Mouse (Mus musculus) lung, embryonic 16.5 days (tissue): ENCODE measurements at regions not wholly inside any gene's neighbourhood (a gene's known extent, or its start where the extent isn't known, plus 50 kb on each side); places are given as distances from the start of the nearest gene placed in this dataset.

Experiments used
- ATAC-seq: fragments of 200-750 bp; cut with Nextera tagmentation; 2 replicates; pipeline ENCODE4 v1.8.0; 2017; ENCODE audit warnings: low read depth, mild to moderate bottlenecking, moderate library complexity
- H3K27ac ChIP-seq: fragments of 300-500 bp; sonication (generic); 2 replicates; pipeline ENCODE4 v1.5.1; 2014; ENCODE audit warnings: mild to moderate bottlenecking, control low read depth, low read length
- H3K27me3 ChIP-seq: fragments of 300-500 bp; sonication (generic); 2 replicates; pipeline ENCODE4 v1.6.1; 2014; ENCODE audit warnings: low read depth, low read length, mixed read lengths; ENCODE audit not compliant: control insufficient read depth, insufficient read depth
- H3K36me3 ChIP-seq: fragments of 300-500 bp; sonication (generic); 2 replicates; pipeline ENCODE4 v1.6.1; 2014; ENCODE audit warnings: low read length; ENCODE audit not compliant: control insufficient read depth, insufficient read depth
- H3K4me1 ChIP-seq: fragments of 300-500 bp; sonication (generic); replicated peaks from 2 replicates; pipeline ENCODE4 v1.6.1; 2014; ENCODE audit warnings: low read length, mixed read lengths; ENCODE audit not compliant: control insufficient read depth, insufficient read depth
- H3K4me2 ChIP-seq: fragments of 300-500 bp; sonication (generic); 2 replicates; pipeline ENCODE4 v1.6.1; 2014; ENCODE audit warnings: low read depth, low read length, control low read depth
- H3K4me3 ChIP-seq: fragments of 300-500 bp; sonication (generic); 2 replicates; pipeline ENCODE4 v1.5.1; 2014; ENCODE audit warnings: mild to moderate bottlenecking, low read length, control low read depth
- H3K9ac ChIP-seq: fragments of 300-500 bp; sonication (generic); 2 replicates; pipeline ENCODE4 v1.6.1; 2014; ENCODE audit warnings: low read length, control low read depth
- H3K9me3 ChIP-seq: fragments of 300-500 bp; sonication (generic); 2 replicates; pipeline ENCODE4 v1.6.1; 2016; ENCODE audit warnings: low read length; ENCODE audit not compliant: control insufficient read depth
- WGBS: fragments of 180-500 bp; shearing (Covaris S2); extraction: QIAGEN DNeasy Blood & Tissue Kit; methylation state at CpG from one replicate; pipeline ENCODE4 v1.1.7; 2014; 5-methylcytosine and 5-hydroxymethylcytosine counted together

DNA sequence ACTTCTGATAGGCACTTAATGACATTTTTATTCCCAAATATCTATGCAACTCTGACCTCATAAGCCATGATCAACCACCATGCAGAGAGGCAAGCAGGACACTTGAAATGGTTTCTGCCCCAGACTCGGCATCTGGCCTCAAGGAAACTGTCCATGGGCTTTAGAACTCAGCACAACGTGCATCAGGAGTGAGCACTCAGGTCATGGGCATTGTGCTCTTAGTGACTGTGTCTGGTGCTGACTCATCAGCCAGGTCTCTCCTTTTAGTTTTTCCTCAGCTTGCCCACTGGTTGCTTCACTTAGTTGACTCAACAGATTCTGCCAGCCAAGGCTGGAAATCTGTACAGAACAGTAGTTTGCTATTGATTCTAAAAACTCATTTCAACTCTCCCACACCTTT lies 251.1 kb downstream of the Rwdd3 start:
- no peaks in the 10 kb centered on the region for H3K27me3 ChIP-seq
- no peak overlapping the region for H3K27ac ChIP-seq
- H3K9ac ChIP-seq, result no peak overlapping the region
- H3K4me3 ChIP-seq, result no peak overlapping the region
- 79% methylated on average over 2 of the region's 2 CpGs for WGBS
- no peak for ATAC-seq
- no peak overlapping the region for H3K4me2 ChIP-seq
- H3K9me3 ChIP-seq, result no peaks in the 10 kb centered on the region
- no peaks in the 10 kb centered on the region for H3K36me3 ChIP-seq
- no peaks in the 10 kb centered on the region for H3K4me1 ChIP-seq

DNA sequence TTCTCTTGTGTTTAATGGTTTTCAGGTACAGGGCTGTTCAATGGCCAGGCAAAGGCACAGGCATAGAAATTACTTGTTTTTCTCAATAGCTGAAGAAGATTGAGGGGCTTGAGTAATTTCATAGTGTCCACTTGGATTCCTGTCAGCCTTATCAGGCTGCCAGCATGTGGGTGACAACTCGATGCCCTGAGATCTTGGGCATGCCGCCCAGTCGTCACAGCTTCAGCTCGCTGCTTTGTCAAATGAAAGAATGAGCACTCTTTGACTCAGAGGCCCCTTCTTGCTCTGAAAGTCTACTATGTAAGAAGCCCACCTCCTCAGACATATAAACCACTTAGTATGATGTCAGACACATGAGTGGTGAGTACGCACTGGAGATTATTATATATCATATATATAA lies 272.6 kb downstream of the Rwdd3 start:
- Histone ChIP-seq H3K4me1 (no peaks in the 10 kb centered on the region), H3K9ac (no peak overlapping the region), H3K27me3 (no peaks in the 10 kb centered on the region), H3K27ac (no peak overlapping the region), H3K4me3 (no peak overlapping the region), H3K4me2 (no peak overlapping the region), H3K9me3 (no peaks in the 10 kb centered on the region), H3K36me3 (no peaks in the 10 kb centered on the region)
- 72% methylated on average over 5 of the region's 5 CpGs for WGBS
- no peak for ATAC-seq

DNA sequence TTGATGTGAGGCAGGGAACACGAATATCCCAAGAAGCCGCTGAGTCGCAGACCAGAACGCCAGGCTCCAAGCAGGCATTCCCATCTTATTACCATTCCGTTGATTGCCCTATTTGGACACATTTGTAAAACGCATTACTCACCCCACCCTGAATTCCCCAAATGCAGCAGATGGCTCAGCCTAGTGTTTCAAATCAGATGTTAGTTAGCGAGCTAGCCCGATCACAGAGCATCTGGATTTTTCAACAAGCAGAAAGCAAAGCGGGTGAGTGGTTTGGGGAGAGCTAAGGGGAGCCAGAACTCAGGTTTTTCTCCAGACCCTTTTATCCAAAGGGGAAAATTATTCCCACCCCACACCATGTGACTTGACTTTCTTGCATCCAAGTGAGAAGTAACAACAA lies 273.2 kb downstream of the Rwdd3 start:
- no peaks in the 10 kb centered on the region for H3K27me3 ChIP-seq
- H3K9me3 ChIP-seq, result no peaks in the 10 kb centered on the region
- no peaks in the 10 kb centered on the region for H3K36me3 ChIP-seq
- WGBS, result 84% methylated on average over 9 of the region's 9 CpGs
- no peak for ATAC-seq
- H3K4me3 ChIP-seq, result no peak overlapping the region
- H3K9ac ChIP-seq, result no peak overlapping the region
- H3K27ac ChIP-seq, result no peak overlapping the region
- no peak overlapping the region for H3K4me2 ChIP-seq
- H3K4me1 ChIP-seq, result no peaks in the 10 kb centered on the region

DNA sequence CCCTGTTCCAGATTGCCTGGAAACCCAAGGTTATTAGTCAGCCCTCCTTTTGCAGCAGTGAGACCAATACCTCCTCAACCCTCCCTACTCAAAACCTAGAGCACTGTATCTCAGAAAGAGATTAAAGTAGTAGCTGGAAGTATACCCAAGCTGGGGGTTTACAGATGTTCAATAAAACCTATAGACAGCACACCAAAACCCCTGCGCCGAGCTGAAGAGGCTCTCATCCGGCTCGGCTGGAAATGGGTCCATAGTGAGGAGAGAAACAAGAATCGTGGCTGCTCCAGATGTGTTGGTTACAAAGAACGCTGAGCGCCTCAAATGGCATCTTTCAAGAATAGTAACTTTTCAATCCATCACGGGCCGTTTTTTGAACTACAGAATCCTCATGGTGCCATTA lies 273.7 kb downstream of the Rwdd3 start:
- Histone ChIP-seq H3K4me1 (no peaks in the 10 kb centered on the region), H3K4me2 (no peak overlapping the region), H3K27me3 (no peaks in the 10 kb centered on the region), H3K4me3 (no peak overlapping the region), H3K27ac (no peak overlapping the region), H3K36me3 (no peaks in the 10 kb centered on the region), H3K9ac (no peak overlapping the region), H3K9me3 (no peaks in the 10 kb centered on the region)
- 92% methylated on average over 9 of the region's 9 CpGs for WGBS
- ATAC-seq, result no peak

DNA sequence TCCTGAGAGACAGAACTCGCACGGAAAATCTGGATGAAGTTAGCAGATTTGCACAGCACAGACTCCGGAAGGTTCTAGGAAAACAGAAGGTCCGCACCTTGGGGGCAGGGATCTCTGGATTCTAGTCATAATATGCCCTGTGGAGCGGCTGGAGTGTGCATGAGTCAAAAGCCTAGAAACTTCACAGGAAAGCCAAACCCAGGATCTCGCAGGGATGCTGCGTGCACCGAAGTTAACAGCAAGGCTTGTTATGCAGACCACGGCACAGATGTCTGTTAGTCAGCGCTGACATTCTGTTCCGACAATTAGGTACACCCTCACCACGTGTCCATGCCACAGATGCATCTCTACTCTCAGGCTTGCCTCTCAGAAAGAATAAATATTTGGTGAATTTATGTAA lies 274.3 kb downstream of the Rwdd3 start:
- Histone ChIP-seq H3K27ac (no peak overlapping the region), H3K9ac (no peak overlapping the region), H3K4me3 (no peak overlapping the region), H3K4me2 (no peak overlapping the region), H3K4me1 (no peaks in the 10 kb centered on the region), H3K36me3 (no peaks in the 10 kb centered on the region), H3K9me3 (no peaks in the 10 kb centered on the region), H3K27me3 (no peaks in the 10 kb centered on the region)
- 86% methylated on average over 12 of the region's 12 CpGs for WGBS
- ATAC-seq, result no peak

DNA sequence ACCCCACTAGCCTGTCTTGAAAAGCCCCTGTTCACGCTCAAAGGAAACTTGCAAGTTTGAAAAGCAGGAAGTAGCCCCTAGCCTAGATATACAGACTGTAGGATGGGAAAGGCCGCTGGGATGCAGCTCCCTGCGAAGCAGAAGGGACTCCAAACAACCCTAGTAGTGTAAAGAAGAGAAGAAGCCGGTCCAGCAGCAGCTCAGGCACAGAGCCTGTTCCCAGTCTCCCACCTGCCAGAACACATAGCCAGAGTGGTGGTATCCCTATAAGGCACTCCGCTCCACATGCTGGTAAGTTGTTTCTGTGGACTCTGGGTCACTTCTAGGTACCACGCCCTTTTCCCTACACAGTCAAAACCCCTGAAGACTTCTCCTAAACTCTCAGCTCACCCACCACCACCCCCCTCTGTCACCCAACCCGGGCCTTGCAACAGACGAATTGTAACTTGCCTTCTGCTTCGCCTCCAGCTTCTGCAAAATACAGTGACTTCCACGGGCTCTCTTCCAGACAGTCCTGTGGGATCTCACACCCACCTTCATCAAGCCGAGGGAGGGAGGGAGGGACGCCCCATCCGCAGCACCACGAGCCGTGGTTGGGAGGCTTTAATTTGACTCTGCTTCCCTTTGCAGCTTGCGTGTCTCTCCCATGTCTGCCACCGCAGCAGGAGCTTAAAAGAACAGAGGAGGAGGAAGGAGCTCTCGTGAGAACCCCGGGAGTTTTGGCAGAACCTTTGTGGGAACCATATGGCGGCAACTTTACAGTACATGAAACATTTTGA lies 285.2 kb downstream of the Rwdd3 start:
- ATAC-seq, result 0 out of 2 replicates have a peak, but pooled peaks have one; percentile 36
- Histone ChIP-seq H3K9ac (no peak overlapping the region), H3K4me1 (no peaks in the 10 kb centered on the region), H3K9me3 (no peaks in the 10 kb centered on the region), H3K4me2 (peak overlapping the region; percentile 34; the same call in 1 of the 2 replicates), H3K27me3 (no peaks in the 10 kb centered on the region), H3K27ac (no peak overlapping the region), H3K4me3 (no peak overlapping the region), H3K36me3 (no peaks in the 10 kb centered on the region)
- 39% methylated on average over 20 of the region's 20 CpGs for WGBS

DNA sequence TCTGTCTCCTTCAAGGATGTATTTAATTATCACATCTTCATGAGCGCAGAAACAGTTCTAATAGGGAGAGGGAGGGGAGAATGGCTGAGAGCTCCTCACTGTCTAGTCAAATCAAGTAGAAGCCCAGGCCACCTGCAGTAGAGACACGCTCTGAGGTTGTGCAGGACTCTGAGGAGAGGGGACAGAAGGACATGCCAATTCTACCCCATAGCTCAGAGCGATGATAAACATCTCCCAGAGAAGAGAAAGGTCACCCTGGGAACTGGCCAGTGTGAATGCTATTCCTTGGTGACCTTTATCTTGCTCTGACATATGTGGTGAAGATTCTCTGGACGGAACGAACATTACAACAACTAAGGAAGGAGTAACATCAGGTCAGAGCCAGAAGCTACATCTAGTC lies 286.1 kb downstream of the Rwdd3 start:
- no peak overlapping the region for H3K4me2 ChIP-seq
- H3K27me3 ChIP-seq, result no peaks in the 10 kb centered on the region
- no peak overlapping the region for H3K9ac ChIP-seq
- no peak for ATAC-seq
- no peaks in the 10 kb centered on the region for H3K9me3 ChIP-seq
- H3K27ac ChIP-seq, result no peak overlapping the region
- no peaks in the 10 kb centered on the region for H3K4me1 ChIP-seq
- 81% methylated on average over 5 of the region's 5 CpGs for WGBS
- H3K4me3 ChIP-seq, result no peak overlapping the region
- no peaks in the 10 kb centered on the region for H3K36me3 ChIP-seq

DNA sequence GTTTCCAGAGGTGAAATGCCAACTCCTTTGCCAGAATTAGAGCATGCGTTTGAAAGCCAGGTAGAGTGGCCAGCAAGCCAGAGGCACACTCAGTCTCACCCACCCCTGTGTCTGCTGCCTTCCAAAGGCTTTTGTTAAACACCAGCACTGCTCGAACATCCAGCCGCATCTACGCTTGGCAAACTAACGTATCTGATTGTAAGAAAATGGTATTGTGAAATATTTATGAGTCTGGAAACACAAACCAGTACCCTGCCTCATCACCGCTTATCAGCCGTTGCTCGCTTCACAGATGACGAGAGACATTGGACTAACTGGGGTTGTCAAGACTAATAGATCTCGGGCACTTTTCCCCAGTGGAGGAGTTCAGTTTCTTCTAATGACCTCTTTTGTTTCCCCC lies 287.3 kb downstream of the Rwdd3 start:
- Histone ChIP-seq H3K4me3 (no peak overlapping the region), H3K27me3 (no peaks in the 10 kb centered on the region), H3K36me3 (no peaks in the 10 kb centered on the region), H3K4me1 (no peaks in the 10 kb centered on the region), H3K9me3 (no peaks in the 10 kb centered on the region), H3K4me2 (no peak overlapping the region), H3K9ac (no peak overlapping the region), H3K27ac (no peak overlapping the region)
- no peak for ATAC-seq
- 60% methylated on average over 10 of the region's 10 CpGs for WGBS

DNA sequence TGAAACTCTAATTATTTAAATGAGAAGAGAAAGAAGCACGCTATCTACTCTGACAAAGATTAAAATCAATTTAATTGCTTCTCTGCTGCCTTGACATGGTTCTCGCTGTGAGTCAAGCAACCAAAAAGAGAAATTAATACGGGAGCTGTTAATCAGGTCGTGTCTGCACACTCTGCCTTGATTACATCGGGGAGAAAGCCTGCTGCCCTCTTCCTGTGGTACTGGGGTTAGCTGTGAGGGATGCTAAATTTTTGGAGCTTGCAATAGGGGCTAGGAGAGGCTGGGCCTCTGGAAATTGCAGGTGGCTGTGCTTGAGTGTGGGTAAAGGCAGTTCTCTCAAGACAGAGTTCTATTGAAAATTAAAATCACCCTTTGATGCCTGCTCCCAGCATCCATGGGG lies 287.8 kb downstream of the Rwdd3 start:
- no peak overlapping the region for H3K4me3 ChIP-seq
- no peaks in the 10 kb centered on the region for H3K4me1 ChIP-seq
- ATAC-seq, result no peak
- 58% methylated on average over 5 of the region's 5 CpGs for WGBS
- no peak overlapping the region for H3K9ac ChIP-seq
- no peaks in the 10 kb centered on the region for H3K9me3 ChIP-seq
- no peak overlapping the region for H3K4me2 ChIP-seq
- H3K27ac ChIP-seq, result no peak overlapping the region
- no peaks in the 10 kb centered on the region for H3K36me3 ChIP-seq
- no peaks in the 10 kb centered on the region for H3K27me3 ChIP-seq

DNA sequence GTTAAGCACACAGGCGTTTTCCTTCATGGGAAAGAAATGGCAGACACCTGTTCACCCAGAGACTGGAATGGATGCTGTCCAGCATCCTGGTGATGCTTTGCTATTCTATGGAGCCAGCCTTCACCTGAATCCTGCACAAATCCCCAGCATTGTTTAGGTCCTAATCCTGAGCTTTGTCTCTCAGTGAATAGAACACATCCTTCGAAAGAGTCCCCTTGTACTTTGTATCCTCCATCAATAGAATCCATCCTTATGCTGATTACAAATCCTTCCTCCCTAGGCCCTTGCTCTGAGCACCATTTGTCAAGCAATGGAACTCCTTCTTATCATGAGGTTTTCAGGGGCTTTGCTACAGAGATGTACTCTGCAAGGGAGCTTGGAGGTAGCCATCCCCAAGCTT lies 292.1 kb downstream of the Rwdd3 start:
- H3K4me2 ChIP-seq, result no peak overlapping the region
- H3K27me3 ChIP-seq, result no peaks in the 10 kb centered on the region
- no peak overlapping the region for H3K4me3 ChIP-seq
- no peaks in the 10 kb centered on the region for H3K36me3 ChIP-seq
- no peak overlapping the region for H3K9ac ChIP-seq
- H3K9me3 ChIP-seq, result no peaks in the 10 kb centered on the region
- H3K4me1 ChIP-seq, result no peaks in the 10 kb centered on the region
- 81% methylated on average over 2 of the region's 2 CpGs for WGBS
- no peak for ATAC-seq
- no peak overlapping the region for H3K27ac ChIP-seq
